Mouse (Mus musculus) C2C12 (cell line): ENCODE results near the gene Ip6k3. TPM values are rescaled to one million over a fixed set of nuclear protein-coding genes. Genes with fewer than 3 reads are reported as not detected.
A peak's percentile ranks its signal among the peaks of the same experiment; 100 is the strongest.

ENCODE experiments used
- H3K27me3 ChIP-seq: one replicate; pipeline ENCODE4 v1.6.1; 2011; ENCODE audit not compliant: control insufficient read depth, insufficient read depth, insufficient read length
- H3K36me3 ChIP-seq: one replicate; pipeline ENCODE4 v1.6.1; 2011; ENCODE audit not compliant: control insufficient read depth, insufficient read depth
- H3K4me3 ChIP-seq: one replicate; pipeline ENCODE4 v1.5.1; 2011; ENCODE audit warnings: mild to moderate bottlenecking, control low read depth; ENCODE audit not compliant: poor library complexity, insufficient read depth, severe bottlenecking
- H3K79me2 ChIP-seq: one replicate; pipeline ENCODE4 v1.6.1; 2011; ENCODE audit not compliant: control insufficient read depth, insufficient read depth
- H3K79me3 ChIP-seq: one replicate; pipeline ENCODE4 v1.6.1; 2011; ENCODE audit warnings: low read depth, control low read depth
- H3ac ChIP-seq: one replicate; pipeline ENCODE3; 2011; ENCODE audit warnings: low read depth; ENCODE audit not compliant: control insufficient read depth, insufficient read length
- CEBPB ChIP-seq: IDR thresholded peaks from one replicate; pipeline ENCODE4 v1.6.1; 2011; ENCODE audit warnings: low read depth, mild to moderate bottlenecking, control low read depth, moderate library complexity
- CTCF ChIP-seq: IDR thresholded peaks from one replicate; pipeline ENCODE4 v1.5.1; 2011; ENCODE audit not compliant: control insufficient read depth, insufficient read depth, insufficient read length
- FOSL1 ChIP-seq: IDR thresholded peaks from one replicate; pipeline ENCODE4 v1.8.0; 2011; ENCODE audit warnings: mild to moderate bottlenecking, low read length; ENCODE audit not compliant: poor library complexity, insufficient read depth, severe bottlenecking
- MAX ChIP-seq: IDR thresholded peaks from one replicate; pipeline ENCODE4 v1.6.1; 2011; ENCODE audit warnings: mild to moderate bottlenecking, control low read depth
- MYOD1 ChIP-seq: IDR thresholded peaks from one replicate; pipeline ENCODE4 v1.6.1; 2011; ENCODE audit warnings: low read depth; ENCODE audit not compliant: control insufficient read depth, insufficient read length
- MYOG ChIP-seq: IDR thresholded peaks from one replicate; pipeline ENCODE4 v1.6.1; 2011; ENCODE audit not compliant: control insufficient read depth, insufficient read length; ENCODE audit errors: extremely low read depth
- USF1 ChIP-seq: IDR thresholded peaks from one replicate; pipeline ENCODE4 v1.6.1; 2011; ENCODE audit warnings: low read depth, mild to moderate bottlenecking, control low read depth, moderate library complexity
- polyA plus RNA-seq: library from polyadenylated mRNA; unstranded; fragments of >200 nt; fragmentation: generic; extraction: Trizol; gene quantifications from one replicate; pipeline ENCODE4 v1.2.1, GENCODE M21; 2012; ENCODE audit warnings: missing spikeins

The Ip6k3 gene
- polyA plus RNA-seq, 1 experiment = 0.08 TPM

DNA sequence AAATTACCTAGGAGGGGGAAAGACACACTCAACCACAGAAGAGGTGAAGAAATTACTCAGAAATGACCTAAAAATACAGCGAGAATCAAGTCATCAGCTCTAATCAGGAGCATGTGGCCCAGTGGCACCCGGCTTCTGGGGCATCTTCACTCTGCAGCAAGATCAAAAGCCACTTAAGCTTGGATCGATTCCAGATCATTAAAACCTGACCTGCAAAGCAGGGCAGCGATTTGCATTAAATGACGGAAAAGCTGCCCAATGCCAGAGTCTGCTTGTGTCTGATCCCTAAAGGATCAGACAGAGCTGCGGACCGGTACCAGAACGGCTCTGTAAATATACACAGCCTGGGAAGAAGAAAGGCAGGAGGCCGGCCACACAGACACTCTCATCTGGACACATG is 28.6 kb upstream of the Ip6k3 start:
- H3K36me3 ChIP-seq = peaks cover 65% of the 10 kb centered on the region
- TF ChIP-seq MYOG (no peak), CTCF (no peak), MAX (no peak), FOSL1 (no peak), CEBPB (no peak), MYOD1 (no peak), USF1 (no peak)

GRCm38 (mm10) chr17:27194258-27195185 is 26.9 kb upstream of the Ip6k3 start:
- H3K4me3 ChIP-seq = no peak overlapping the region
- no peak overlapping the region for H3ac ChIP-seq
- H3K79me2 ChIP-seq = peaks cover 8% of the 10 kb centered on the region
- H3K79me3 ChIP-seq = peaks cover 4% of the 10 kb centered on the region
- H3K36me3 ChIP-seq = peaks cover 63% of the 10 kb centered on the region
- TF ChIP-seq MAX (no peak), CTCF (no peak), USF1 (no peak), CEBPB (no peak), MYOD1 (no peak), MYOG (no peak), FOSL1 (no peak)
- no peaks in the 10 kb centered on the region for H3K27me3 ChIP-seq

More for the DNA sequence above, 28.6 kb upstream of the Ip6k3 start:
- no peaks in the 10 kb centered on the region for H3K27me3 ChIP-seq
- H3K79me3 ChIP-seq = peaks cover 4% of the 10 kb centered on the region
- H3K79me2 ChIP-seq = peaks cover 25% of the 10 kb centered on the region
- H3ac ChIP-seq = no peak overlapping the region
- no peak overlapping the region for H3K4me3 ChIP-seq

GRCm38 (mm10) chr17:27191804-27192203 is 24.2 kb upstream of the Ip6k3 start:
- Histone ChIP-seq H3ac (no peak overlapping the region), H3K36me3 (peaks cover 40% of the 10 kb centered on the region), H3K79me3 (no peaks in the 10 kb centered on the region), H3K79me2 (no peaks in the 10 kb centered on the region), H3K27me3 (no peaks in the 10 kb centered on the region), H3K4me3 (no peak overlapping the region)
- TF ChIP-seq MYOD1 = no peak
- TF ChIP-seq CEBPB = no peak
- TF ChIP-seq MYOG = no peak
- TF ChIP-seq FOSL1 = no peak
- no peak for TF ChIP-seq USF1
- no peak for TF ChIP-seq MAX
- TF ChIP-seq CTCF = no peak

GRCm38 (mm10) chr17:27191189-27191588 is 23.6 kb upstream of the Ip6k3 start:
- peaks cover 37% of the 10 kb centered on the region for H3K36me3 ChIP-seq
- TF ChIP-seq MYOG (no peak), USF1 (no peak)
- no peak overlapping the region for H3K4me3 ChIP-seq
- no peaks in the 10 kb centered on the region for H3K27me3 ChIP-seq
- H3K79me2 ChIP-seq = no peaks in the 10 kb centered on the region
- no peak overlapping the region for H3ac ChIP-seq
- no peaks in the 10 kb centered on the region for H3K79me3 ChIP-seq

GRCm38 (mm10) chr17:27189640-27190216 is 22.1 kb upstream of the Ip6k3 start:
- Histone ChIP-seq H3K4me3 (no peak overlapping the region), H3K36me3 (peaks cover 26% of the 10 kb centered on the region), H3K79me3 (no peaks in the 10 kb centered on the region), H3K27me3 (no peaks in the 10 kb centered on the region), H3K79me2 (no peaks in the 10 kb centered on the region), H3ac (no peak overlapping the region)
- TF ChIP-seq CTCF (peak; percentile 92), CEBPB (no peak), MYOD1 (no peak), MAX (no peak)
